Mouse (Mus musculus): Measurements from ENCODE around the gene Celf2. TPM values are rescaled to one million over a fixed set of nuclear protein-coding genes. Genes with fewer than 3 reads are reported as not detected.

Celf2 gene
- total RNA-seq, 2 experiments from 2014 or later = 20.0 to 40.5 TPM

DNA sequence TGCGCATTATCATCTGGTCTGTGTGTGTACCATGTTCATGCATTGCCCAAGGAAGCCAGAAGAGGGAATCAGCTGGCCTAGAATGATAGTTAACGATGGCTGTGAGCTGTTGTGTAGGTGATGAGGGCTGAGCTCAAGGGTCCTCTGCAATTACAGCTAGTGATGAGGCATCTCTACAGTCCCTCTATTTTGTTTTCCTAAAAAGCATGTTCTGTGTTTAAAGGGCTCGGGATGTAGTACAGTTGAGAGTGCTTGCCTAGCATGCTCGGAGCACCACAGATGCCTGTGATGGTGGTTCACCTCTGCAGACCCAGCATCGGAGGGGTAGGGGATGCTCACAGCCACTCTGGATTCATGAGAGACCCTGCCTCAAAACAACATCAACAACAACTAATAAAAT, 416.7 kb downstream of the Celf2 start:
- no peak for ATAC-seq (replicated peaks; ENCODE audit: low FRiP score, poor library complexity, severe bottlenecking)

DNA sequence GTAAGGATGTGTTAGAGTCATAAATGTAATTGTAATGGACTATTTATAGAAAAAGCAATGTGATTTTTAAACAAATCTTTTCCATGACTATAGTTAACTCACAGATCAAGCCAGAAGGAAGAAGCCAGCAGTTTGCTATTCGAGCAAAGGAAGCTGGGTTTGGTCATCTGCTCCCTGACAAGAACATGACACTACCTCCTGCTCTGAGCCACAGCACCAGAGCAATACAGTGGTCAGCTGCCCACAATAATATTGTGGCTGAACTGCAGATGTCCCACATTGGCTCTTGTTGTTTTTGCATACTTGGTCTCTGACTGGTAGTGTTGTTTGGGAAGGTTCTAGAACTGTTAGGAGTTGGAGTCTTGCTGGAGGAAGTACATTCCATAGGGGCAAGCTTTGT, 418.9 kb downstream of the Celf2 start:
- ATAC-seq (replicated peaks; ENCODE audit: low FRiP score, poor library complexity, severe bottlenecking) = no peak

DNA sequence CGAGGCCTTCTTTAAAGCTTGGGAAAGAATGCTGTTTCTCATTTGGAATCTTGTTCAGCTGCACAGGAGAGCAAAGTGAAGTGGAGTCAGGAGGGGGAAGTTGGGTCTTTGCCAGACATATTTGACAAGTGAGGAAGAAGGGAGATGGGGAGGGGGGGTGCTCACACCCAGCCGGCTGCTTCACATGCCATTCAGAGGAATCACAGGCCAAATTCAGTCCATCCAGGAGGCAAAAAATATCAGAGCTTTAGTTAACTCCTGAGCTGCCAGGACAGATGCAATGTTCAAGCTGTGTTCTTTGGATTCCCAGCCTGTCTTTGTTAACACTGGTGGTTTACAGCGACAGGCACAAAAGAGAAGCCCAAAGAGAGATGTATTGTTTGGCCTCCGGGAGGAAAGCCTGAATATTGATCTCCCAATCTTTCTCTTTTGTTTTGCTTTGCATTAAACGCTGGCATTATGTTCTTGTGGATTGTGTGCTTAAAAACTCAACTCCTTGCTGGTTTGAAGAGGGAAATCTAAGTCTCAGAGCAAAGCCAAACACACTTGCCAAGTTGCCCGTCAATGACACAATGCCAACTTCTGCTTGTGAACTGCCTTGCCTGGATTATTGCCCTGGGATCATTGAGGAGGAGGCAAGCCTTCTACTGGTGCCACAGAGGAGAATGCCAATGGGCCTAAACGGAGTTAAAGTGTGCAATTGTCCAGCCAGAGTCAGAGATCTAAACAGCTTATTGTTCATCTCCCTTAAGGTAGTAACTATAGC, 420.1 kb downstream of the Celf2 start:
- no peak for ATAC-seq (replicated peaks; ENCODE audit: low FRiP score, poor library complexity, severe bottlenecking)

DNA sequence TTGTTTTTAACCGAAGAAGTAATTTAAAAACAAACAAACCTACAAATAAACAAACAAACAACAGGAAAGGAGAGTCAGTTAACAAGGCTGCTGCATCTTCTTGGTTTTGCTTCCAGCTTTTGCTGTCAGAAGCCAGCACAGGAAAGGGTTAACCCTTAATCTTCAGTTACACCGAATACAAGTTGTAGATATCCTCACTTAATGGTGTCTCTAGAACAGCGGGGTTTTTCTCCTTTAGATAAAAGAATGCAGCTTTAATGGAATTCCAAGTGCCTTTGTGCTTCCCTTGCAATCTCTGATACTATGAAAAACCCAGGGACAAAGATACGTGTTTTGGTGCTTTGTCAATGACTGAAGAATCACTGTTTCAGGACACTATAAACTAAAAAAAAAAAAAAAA, 420.8 kb downstream of the Celf2 start:
- no peak for ATAC-seq (replicated peaks; ENCODE audit: low FRiP score, poor library complexity, severe bottlenecking)

DNA sequence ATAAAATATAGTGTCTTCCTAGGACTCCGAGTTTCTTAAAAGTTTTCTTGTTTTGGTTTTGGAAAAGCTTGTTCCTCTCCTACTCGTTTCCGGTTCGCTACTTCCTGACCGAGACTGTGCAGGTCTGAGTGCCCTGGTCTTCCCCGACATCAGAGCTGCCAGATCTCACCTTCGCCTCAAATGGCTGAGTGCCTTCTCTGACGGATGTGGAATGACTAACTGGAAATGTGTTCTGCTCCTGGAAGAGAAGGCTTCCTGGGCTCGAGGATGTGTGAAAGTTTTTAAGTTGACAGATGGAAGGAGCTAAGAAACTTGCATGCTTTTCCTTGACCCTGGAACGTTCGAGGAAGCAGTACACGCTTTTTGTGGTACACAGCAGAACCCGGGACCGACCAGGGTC, 421.9 kb downstream of the Celf2 start:
- ATAC-seq (replicated peaks; ENCODE audit: low FRiP score, poor library complexity, severe bottlenecking) = no peak

DNA sequence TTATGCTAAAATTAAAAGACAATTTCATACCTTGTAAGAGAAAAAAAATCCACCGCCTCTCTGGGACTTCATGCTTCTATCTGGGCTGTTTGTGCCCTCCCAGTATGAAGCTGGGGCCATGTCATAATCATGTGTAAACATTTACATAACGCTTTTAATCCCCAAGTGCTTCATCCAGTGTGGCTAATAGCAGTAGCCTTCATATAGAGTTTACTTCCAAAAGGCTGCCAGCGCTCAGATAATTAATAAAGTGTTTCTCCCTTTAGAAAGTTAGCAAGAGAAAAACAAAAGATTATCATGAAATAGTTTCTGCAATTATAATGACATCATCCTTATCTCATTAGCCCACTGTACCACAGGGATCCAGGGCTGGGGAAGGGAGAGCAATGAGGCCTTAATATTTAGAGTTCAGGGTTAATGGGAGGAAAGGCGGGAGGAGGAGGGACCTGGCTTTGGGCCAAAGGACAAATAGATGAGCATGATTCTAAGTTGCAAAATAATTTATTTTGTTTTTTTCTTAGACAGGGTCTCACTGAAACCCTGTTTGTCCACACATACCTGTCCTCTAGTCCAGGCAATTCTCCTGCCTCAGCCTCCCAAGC, 425.8 kb downstream of the Celf2 start:
- ATAC-seq (replicated peaks; ENCODE audit: low FRiP score, poor library complexity, severe bottlenecking) = no peak

DNA sequence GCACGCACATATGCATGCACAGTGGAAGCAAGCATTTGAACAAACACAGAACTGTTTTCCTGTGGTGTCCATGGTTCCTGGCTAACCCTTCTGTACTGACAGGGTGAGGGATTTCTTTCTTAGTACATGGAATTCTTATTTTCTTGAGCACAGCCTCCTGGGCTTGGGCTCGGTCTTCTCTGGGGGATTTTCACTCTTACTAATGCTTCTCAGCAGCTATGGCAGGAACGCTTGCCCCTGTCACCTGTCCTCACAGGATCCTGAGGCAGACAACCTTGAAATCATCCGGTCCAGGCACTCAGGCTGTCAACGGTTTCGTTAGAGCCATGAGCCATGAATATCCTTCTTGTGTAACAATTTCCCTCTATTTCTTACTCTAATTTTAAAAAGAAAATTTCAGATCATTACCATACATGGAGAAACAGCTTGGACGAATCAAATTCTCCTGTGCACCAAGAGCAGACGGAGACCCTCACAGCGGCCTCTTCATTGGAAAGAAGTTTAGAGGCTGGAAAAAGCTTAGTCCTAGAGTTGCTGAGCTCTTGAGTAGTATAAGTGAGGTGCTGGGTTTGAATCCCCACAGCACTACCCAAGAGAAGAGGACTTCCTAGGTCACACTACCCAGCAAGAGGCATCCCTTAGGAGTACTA, 426.9 kb downstream of the Celf2 start:
- no peak for ATAC-seq (replicated peaks; ENCODE audit: low FRiP score, poor library complexity, severe bottlenecking)

DNA sequence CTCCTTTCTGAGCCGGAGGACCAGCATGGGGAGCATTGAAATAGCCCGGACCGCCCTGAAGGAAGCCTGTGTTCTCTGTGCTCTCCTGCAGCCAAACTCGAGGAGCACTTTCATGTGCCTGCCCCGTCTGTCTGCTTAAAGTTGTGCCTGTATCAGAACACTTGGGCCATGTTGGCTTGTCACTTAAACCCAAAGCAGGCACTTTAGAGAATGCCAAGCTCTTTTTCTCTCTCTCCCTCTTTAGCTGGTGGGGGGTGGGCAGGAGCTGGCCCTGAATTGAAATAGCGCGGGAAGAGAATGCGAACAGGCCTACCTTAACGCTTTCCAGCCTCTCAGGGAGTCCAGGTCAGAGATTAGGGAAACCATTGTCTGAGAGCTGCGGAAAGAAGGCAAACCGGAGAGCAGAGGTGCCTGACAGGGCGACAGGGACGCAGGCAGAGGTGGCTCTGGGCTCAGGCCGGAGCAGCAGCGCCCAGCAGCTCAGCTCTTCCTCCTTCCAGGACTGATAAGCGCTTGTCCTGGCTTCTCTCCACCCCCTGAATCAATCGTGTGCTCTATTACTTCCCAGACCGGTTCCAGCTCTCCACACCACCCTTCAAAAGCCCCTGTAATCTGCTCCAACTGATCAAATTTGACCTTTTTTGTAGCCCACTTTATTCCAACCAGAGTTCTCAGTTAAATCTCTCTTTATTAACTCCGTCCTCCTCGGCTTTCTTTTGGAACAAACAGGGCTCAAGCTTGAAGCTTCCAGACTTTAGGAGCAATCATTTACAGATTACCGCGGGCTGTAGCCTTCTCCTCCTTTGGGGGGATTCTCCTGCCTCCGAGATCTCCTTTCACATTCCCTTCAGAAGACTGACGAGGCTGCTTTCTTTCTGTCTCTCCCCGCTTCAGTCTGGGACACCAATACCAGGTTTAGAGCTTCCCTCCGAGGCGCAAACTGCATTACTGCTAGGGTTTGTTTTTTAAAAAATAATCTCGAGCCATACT, 428.3 kb downstream of the Celf2 start:
- no peak for ATAC-seq (replicated peaks; ENCODE audit: low FRiP score, poor library complexity, severe bottlenecking)

DNA sequence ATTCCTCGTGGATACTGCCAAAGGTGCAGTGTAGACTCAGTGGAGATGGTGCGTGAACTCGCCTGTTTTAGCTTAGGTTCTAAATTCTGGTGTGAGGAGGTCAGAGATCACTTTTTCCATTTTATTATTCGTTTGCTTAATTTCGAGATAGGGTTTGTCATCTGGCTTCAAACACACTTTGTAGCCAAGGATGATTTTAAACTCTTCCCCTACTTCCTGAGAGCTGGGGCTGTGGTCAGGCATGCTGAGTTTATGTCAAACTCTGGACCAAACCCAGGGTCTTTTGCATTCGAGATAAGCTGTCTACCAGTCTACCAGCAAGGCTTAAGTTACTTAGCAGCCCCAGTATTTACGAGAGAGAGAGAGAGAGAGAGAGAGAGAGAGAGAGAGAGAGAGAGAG, 429.3 kb downstream of the Celf2 start:
- ATAC-seq (replicated peaks; ENCODE audit: low FRiP score, poor library complexity, severe bottlenecking) = no peak

DNA sequence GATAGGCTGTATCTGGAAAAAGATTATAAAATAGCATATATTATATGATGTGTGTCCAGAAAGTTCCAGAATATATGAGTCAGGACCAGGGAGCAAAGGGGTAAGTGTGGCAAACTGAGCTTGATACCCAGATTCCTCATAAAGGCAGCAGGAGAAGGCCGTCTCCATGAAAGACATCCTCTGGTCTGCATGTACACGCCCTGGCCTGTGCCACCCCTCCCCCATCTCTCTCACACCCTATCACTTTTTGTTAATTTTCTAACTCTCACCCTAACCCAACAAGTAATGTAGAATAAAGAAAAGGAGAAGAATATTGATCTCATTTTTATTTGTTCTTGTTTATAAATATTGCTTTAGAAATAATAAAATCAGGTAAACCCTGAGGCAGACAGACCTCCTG, 430.0 kb downstream of the Celf2 start:
- no peak for ATAC-seq (replicated peaks; ENCODE audit: low FRiP score, poor library complexity, severe bottlenecking)

DNA sequence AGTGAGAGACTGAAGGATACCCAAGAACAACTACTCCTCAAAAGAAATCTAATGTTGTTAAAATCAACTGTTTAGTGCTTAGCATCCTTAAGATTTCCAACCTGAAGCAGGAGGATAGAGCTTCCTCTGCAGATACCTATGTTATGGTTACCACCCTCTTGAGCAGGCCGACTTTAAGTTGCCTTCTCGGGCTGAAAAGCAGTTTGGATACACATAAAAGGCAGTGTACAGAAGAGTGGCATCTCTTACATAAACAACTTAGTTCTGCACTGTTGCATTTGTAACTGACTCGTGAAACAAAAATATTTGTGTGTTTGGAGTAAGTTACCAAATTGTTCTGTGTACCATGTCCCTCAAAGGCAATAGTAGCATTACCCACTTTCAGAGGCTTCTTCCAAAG, 435.6 kb downstream of the Celf2 start:
- ATAC-seq (replicated peaks; ENCODE audit: low FRiP score, poor library complexity, severe bottlenecking) = no peak

DNA sequence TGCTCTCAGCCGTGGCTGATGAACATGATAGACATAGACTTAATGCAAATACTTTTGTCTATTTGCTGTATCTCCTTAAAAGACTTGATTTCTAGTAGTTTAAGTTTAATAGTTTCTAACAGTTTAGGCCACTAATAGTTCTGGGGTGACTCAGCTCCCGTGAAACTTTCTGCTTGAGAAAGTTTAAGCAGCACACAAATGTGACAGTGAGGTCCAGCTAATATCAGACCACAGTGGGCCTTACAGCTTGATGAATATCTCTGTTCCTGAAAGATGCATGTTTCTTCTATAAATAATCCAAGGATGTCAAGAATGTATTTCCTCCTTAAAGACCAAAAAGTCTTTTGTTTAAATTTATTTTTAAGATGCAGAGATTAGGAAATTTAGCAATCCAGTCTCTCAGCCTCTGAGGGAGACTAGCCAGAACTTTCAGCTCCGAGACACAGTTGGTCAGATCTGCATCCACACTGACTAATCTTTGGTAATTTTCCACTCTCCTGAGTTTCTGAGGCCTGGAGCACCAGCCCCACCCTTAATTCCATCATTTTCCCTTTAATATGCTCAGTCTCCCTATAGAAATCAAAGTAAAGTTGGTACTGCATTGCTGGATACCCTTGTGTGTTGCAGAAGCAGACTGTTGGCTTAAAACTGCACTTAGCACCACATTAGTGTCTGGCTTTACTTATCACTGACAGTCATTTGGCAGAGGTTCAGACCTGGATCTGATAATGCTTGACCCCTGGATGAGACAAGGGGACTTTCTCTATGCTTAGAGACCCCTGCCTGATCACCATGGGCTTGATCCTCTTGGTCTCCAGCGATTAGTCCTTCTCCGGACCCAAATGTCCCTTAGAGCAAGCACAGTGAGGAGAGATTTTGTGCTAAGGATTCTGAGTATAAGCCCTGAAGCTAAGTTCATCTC, 436.8 kb downstream of the Celf2 start:
- ATAC-seq (replicated peaks; ENCODE audit: low FRiP score, poor library complexity, severe bottlenecking) = no peak

DNA sequence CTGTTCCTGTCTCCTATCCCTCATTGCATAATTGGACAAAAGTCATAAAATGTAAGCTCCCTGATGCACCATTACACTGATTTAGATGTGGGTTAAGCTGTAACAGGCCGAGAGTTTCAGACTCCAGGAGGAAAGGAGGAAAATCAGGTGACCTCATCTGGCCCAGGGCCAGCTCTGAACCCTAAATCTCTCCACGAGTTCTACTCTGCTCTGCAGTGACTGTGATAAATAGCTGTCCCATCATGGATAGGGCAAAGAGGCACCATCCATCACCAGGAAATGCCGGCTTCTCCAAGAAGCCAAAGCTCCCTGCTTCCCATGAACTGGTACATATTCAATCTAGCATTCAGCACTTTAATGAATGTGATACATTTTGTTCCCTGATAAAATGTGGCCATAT, 439.9 kb downstream of the Celf2 start:
- no peak for ATAC-seq (replicated peaks; ENCODE audit: low FRiP score, poor library complexity, severe bottlenecking)

DNA sequence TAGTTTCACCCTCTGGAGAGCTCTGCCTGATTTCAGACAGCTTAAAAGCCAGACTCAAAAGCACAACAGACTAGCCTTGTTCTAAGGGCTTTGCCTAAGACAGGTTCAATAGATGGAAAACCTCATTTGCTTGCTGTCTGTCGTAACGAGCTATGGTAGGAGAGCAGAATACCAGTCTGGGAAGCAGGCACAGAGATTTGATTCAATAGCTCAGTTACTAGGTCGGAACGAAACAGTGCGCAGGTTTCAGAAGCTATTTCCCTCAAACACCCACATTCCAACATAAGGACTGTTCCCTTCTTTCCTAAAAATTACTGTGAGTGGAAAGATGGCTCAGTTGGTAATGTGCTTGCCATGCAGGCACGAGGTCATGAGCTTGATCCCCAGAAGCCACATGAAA, 441.1 kb downstream of the Celf2 start:
- ATAC-seq (replicated peaks; ENCODE audit: low FRiP score, poor library complexity, severe bottlenecking) = no peak

DNA sequence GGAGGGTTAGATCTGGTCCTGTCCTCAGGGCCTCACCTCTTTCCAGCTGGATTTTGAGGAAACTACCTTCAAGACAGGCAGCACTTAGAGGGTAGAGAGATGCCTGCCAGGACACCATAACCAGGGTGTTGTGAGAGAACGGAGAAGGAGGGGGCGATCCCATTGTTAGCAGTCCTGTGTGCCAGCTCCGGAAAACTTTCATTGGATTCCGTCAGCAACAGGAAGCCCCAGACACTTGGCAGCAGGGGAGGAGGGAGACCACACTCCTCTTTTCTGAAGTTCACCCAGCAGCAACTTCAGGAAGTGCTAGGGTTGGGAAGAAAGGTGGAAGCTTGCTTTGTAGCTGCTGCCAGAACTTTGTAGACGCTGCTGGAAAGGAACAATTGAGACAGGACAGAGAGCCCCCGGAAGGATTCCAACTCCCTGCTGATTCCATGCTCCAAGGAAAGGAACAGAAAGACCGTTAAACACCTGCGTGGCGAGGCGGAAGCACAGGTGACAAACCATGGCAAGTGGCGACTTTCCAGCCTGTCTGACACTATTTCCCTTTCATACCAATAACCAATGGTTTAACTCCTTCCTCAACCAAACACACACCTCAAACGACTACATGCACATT, 445.7 kb downstream of the Celf2 start:
- ATAC-seq (replicated peaks; ENCODE audit: low FRiP score, poor library complexity, severe bottlenecking) = no peak

DNA sequence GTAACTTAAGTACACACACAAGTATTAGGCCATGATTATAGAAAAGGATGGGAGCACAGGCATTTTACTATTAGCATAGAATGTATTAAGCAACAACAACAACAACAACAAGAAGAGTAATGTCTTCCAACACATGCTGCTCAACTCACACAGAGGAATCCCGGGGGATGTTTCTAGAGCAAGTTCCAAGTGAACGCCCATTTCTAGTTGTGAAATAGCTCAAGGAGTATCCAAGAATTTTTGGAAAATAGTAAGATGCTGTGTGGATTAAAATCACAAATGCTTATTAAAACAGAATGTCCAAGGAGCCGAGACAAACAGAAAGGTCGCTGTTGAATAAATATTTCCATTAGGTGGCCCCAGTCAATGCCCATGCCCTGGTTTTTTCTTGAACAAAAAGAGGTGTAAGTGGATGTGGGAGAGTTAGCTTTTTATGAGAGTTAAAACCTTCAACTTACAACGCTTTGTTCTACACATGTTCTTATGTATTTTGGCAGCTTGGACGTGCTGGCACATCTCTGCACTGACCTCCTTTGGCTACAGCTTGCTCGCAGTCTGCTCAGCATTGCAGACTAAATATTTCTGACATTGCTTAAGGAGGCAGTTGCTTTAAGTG, 448.8 kb downstream of the Celf2 start:
- ATAC-seq (replicated peaks; ENCODE audit: low FRiP score, poor library complexity, severe bottlenecking) = no peak

DNA sequence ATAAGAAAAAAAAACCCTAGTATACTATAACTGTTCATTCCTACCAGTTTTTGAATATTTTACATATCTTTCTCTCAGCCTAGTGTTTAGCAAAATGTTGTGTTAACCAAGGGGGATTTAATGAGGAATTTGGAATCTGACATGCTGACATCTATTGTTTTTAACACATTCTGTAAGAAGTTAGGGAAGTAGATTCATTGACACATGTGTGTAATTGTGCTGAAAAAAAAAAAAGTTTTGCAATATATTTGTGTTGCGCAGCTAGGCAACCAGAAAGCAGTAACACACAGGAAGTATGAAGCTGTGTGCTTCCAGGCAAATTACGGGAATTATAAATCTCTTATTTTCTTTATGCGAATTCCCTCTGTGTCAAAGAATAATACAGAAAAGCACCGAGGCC, 453.0 kb downstream of the Celf2 start:
- no peak for ATAC-seq (replicated peaks; ENCODE audit: low FRiP score, poor library complexity, severe bottlenecking)

DNA sequence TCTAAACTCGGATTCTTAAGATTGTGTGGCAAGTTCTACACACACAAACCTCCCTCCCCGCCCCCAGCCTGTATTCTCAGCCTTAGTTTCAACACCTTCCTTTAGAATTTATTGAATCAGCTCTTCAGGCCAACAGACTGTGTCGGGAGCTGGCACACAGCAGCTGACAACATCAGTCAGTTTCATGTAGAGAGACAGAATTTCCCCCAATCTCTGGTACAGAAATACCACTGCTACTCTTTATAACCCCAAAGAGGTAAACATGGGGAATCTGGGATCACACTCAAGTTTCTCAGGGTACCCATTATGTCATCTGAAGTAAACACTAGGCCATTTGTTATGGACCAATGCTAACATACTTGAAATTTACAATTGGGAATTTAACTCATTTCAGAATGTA, 453.4 kb downstream of the Celf2 start:
- no peak for ATAC-seq (replicated peaks; ENCODE audit: low FRiP score, poor library complexity, severe bottlenecking)

Data from erythroblast, adult 5-6 weeks (primary cell).